Mouse (Mus musculus): Measurements from ENCODE around the gene Bcl7a.

The Bcl7a gene

DNA sequence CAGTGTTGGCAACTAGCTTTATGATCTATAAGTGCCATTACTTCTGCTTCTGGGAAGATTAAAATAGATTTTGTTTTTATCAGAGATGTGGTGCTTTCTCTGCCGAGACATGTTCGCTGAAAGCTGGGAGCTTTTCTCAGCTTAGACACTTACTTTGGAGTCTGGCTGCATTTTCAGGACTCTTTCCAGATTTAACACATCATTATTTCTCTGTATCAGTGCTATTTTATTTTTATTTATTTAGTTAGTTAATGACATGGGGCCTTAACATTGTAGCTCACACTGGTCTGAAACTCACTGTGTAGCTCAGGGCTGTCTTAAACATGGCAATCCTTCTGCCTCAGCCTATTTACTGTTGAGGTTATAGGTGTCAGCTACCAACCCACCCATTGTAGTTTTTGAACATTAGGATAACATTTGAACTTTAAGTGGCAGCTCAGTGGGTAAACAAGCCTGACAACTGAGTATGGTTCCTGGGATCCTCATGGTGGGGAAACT is 70.3 kb downstream of the Bcl7a start:
- no peak for TF ChIP-seq GATA4 (IDR thresholded peaks at IDR 0.05; ENCODE audit: insufficient replicate concordance, low read length)

DNA sequence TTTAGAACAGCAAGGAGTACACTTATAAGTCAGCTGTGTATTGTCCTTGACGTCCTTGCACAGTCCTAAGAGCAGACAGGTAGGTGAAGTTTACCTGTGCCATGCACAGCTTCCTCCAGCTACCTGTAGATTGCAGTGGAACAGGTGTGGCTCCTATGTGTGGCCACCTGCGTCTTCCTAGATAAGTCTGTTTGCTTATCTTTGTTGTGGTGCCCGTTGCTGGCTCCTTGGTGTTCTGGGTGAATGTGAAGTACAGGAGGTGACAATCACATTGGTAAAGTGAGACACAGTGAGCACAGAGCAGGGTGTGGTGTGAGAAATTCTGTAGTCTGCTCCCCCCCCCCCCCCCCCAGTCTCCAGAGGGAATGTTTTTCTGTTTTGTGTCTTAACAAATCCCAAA is 72.5 kb downstream of the Bcl7a start:
- no peak for TF ChIP-seq GATA4 (IDR thresholded peaks at IDR 0.05; ENCODE audit: insufficient replicate concordance, low read length)

DNA sequence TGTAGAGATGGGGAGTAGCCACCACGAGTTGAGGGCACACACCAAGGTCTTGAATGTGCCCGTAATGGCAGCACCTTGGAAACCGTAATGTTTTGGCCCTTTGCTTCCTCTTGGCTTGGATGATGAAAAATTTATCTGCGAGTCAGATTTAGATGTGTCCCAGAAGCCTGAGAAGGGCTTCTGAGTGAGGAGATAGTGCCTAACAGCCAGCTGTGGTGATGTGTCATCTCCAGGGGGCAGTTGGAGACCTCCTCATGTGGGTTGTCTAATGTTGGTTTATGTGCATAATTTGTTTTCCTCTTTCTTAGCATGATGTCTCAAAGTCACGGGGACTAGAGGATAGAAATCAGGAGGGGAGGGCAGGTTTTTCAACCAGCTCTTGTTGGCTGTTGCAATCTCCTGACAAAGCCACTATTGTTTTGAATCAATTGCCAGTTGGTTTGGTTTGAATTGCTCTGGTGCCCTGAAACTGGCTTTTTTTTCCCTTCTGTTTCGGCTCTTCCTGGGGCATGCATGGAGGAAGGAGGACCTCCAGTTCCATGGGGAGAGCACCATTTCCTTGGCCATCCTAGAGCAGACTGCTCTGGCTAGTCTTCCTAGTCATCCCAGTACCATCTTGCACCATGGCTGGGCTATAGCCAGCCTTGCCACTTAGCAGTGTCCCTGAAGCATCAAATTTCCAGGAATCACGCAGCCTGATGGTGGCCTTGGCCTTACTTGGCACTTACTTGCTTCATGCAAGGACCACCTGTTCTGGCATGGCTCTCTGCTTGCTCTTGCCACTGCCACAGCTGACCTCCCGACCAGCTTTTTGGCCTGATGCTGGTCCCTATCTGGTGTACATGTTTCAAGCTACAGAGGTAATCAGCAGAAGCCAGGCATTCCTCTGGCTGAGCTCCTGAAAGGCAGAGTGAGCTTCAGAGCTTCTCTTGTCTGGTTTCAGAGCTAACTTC is 73.2 kb downstream of the Bcl7a start:
- no peak for TF ChIP-seq GATA4 (IDR thresholded peaks at IDR 0.05; ENCODE audit: insufficient replicate concordance, low read length)

DNA sequence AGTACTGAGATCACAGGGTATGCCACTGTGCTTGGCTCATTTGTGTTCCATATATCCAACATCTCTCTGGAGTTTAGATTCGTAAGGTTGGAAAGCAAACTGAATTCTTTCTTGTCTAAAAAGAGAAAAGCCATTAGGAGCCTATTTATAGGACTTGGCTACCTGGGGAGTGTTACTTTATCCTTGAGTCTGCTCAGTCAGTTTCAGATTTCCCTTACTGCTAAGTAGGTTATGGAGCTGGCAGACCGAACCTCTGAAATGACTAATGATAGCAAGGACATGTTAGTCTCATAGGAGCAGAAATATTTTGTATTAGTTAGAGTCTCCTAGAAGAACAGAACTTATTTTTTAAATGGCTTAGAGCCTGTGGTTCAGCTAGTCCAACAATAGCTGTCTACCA is 80.3 kb downstream of the Bcl7a start:
- no peak for TF ChIP-seq GATA4 (IDR thresholded peaks at IDR 0.05; ENCODE audit: insufficient replicate concordance, low read length)

Data from liver, adult (tissue).